Mouse (Mus musculus): ENCODE results near the gene 2310033P09Rik. TPM values are rescaled to one million over a fixed set of nuclear protein-coding genes. Genes with fewer than 3 reads are reported as not detected.

Gene 2310033P09Rik
- polyA plus RNA-seq, 1 experiment from 2014 or later, result 31.3 TPM

Other genes starting within 250 kb of the 2310033P09Rik start
- gene Trim11, start 230.2 kb upstream of the 2310033P09Rik start, polyA plus RNA-seq (2015; fragmentation: Nextera tagmentation; extraction: Ambion mirVana), result 23.3 and 24.1 TPM in 2 replicates
- 2.4 and 3.5 TPM in 2 replicates for gene Obscn, start 71.9 kb upstream of the 2310033P09Rik start, polyA plus RNA-seq (2015; fragmentation: Nextera tagmentation; extraction: Ambion mirVana)
- 5.4 and 6.5 TPM in 2 replicates for gene Iba57, start 44.6 kb upstream of the 2310033P09Rik start, polyA plus RNA-seq (2015; fragmentation: Nextera tagmentation; extraction: Ambion mirVana)
- gene Gjc2, start 25.1 kb upstream of the 2310033P09Rik start, polyA plus RNA-seq (2015; fragmentation: Nextera tagmentation; extraction: Ambion mirVana), result 0.52 and 0.74 TPM in 2 replicates
- 111 and 113 TPM in 2 replicates for gene Guk1, start 16.1 kb upstream of the 2310033P09Rik start, polyA plus RNA-seq (2015; fragmentation: Nextera tagmentation; extraction: Ambion mirVana)
- gene Mrpl55, start 5.8 kb upstream of the 2310033P09Rik start, polyA plus RNA-seq (2015; fragmentation: Nextera tagmentation; extraction: Ambion mirVana), result 82.3 and 82.8 TPM in 2 replicates
- 718 and 720 TPM in 2 replicates for gene Arf1, start 19.9 kb downstream of the 2310033P09Rik start, polyA plus RNA-seq (2015; fragmentation: Nextera tagmentation; extraction: Ambion mirVana)
- gene Wnt3a, start 82.4 kb downstream of the 2310033P09Rik start, polyA plus RNA-seq (2015; fragmentation: Nextera tagmentation; extraction: Ambion mirVana), result 2.5 and 3.4 TPM in 2 replicates
- 7.0 and 8.5 TPM in 2 replicates for gene Wnt9a, start 98.6 kb downstream of the 2310033P09Rik start, polyA plus RNA-seq (2015; fragmentation: Nextera tagmentation; extraction: Ambion mirVana)
- not detected in 2 replicates for gene Prss38, start 167.3 kb downstream of the 2310033P09Rik start, polyA plus RNA-seq (2015; fragmentation: Nextera tagmentation; extraction: Ambion mirVana)
- gene Jmjd4, start 241.7 kb downstream of the 2310033P09Rik start, polyA plus RNA-seq (2015; fragmentation: Nextera tagmentation; extraction: Ambion mirVana), result 10.8 and 12.1 TPM in 2 replicates
- 115 and 121 TPM in 2 replicates for gene Snap47, start 242.9 kb downstream of the 2310033P09Rik start, polyA plus RNA-seq (2015; fragmentation: Nextera tagmentation; extraction: Ambion mirVana)

All from embryonic facial prominence, embryonic 15.5 days (tissue).